Mouse (Mus musculus) lung, embryonic 14.5 days (tissue): ENCODE data around the gene Nt5dc2. TPM values are rescaled to one million over a fixed set of nuclear protein-coding genes. Genes with fewer than 3 reads are reported as not detected.
A peak's percentile ranks its signal among the peaks of the same experiment; 100 is the strongest.

Experiments
- ATAC-seq: fragments of 200-750 bp; cut with Nextera tagmentation; 2 replicates; pipeline ENCODE4 v1.8.0; 2017; ENCODE audit warnings: mild to moderate bottlenecking, moderate TSS enrichment, moderate library complexity; ENCODE audit not compliant: insufficient read depth
- DNase-seq: peaks from one replicate; pipeline ENCODE4 v3.0.0-alpha.2; 2015
- H3K27ac ChIP-seq: fragments of 300-500 bp; sonication (generic); 2 replicates; pipeline ENCODE4 v1.5.1; 2014; ENCODE audit warnings: low read depth, mild to moderate bottlenecking, moderate library complexity
- H3K27me3 ChIP-seq: fragments of 300-500 bp; sonication (generic); 2 replicates; pipeline ENCODE4 v1.6.1; 2014; ENCODE audit warnings: low read length, control low read depth; ENCODE audit not compliant: insufficient read depth
- H3K36me3 ChIP-seq: fragments of 300-500 bp; sonication (generic); 2 replicates; pipeline ENCODE4 v1.6.1; 2014; ENCODE audit warnings: control low read depth; ENCODE audit not compliant: insufficient read depth
- H3K4me1 ChIP-seq: fragments of 300-500 bp; sonication (generic); 2 replicates; pipeline ENCODE4 v1.6.1; 2014; ENCODE audit warnings: antibody characterized with exemption, control low read depth; ENCODE audit not compliant: insufficient read depth
- H3K4me2 ChIP-seq: fragments of 300-500 bp; sonication (generic); 2 replicates; pipeline ENCODE4 v1.6.1; 2014; ENCODE audit warnings: mild to moderate bottlenecking
- H3K4me3 ChIP-seq: fragments of 300-500 bp; sonication (generic); 2 replicates; pipeline ENCODE4 v1.5.1; 2014; ENCODE audit warnings: low read depth, low read length
- H3K9ac ChIP-seq: fragments of 300-500 bp; sonication (generic); 2 replicates; pipeline ENCODE4 v1.6.1; 2014
- H3K9me3 ChIP-seq: fragments of 300-500 bp; sonication (generic); 2 replicates; pipeline ENCODE4 v1.6.1; 2016; ENCODE audit warnings: low read depth, low read length, control low read depth
- CTCF ChIP-seq: IDR thresholded peaks from 2 replicates; pipeline ENCODE4 v1.5.1; 2016; ENCODE audit warnings: antibody characterized with exemption, low read depth
- WGBS: fragments of 180-500 bp; shearing (Covaris S2); extraction: QIAGEN DNeasy Blood & Tissue Kit; methylation state at CpG from one replicate; pipeline ENCODE4 v1.1.7; 2014; 5-methylcytosine and 5-hydroxymethylcytosine counted together
- polyA plus RNA-seq: library from polyadenylated mRNA; unstranded; fragments of >200 nt; fragmentation: Nextera tagmentation; extraction: Ambion mirVana; gene quantifications from 2 replicates; pipeline ENCODE4 v1.2.1, GENCODE M21; 2014

Nt5dc2 gene
- polyA plus RNA-seq, 1 experiment from 2014 or later = 510 TPM

DNA sequence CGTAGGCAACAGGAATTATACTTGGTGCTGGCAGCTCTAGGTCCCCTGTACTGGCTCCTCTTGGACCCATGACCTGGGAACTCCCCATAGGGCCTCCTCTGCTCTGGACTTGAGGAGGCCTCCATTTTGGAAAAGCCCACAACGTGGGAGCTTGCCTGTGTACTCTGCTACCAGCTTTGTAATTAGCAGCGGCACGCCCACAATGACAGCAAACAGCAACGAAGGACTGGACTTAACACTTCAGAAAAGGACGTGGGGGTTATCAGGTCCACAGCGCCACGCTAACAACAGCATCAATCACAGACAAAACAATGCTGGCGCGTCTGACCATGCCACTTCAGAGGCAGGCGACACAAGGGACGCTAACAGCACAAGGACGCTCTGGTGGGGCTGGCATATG, 40.1 kb downstream of the Nt5dc2 start:
- TF ChIP-seq CTCF = no peak
- H3K4me2 ChIP-seq = no peak overlapping the region
- no peak overlapping the region for H3K27ac ChIP-seq
- no peaks in the 10 kb centered on the region for H3K9me3 ChIP-seq
- no peak overlapping the region for H3K4me3 ChIP-seq
- DNase-seq (no peak), ATAC-seq (no peak)
- H3K9ac ChIP-seq = no peak overlapping the region
- H3K36me3 ChIP-seq = peaks cover 61% of the 10 kb centered on the region
- 80% methylated on average over 13 of the region's 13 CpGs for WGBS
- H3K27me3 ChIP-seq = no peaks in the 10 kb centered on the region
- H3K4me1 ChIP-seq = no peaks in the 10 kb centered on the region

DNA sequence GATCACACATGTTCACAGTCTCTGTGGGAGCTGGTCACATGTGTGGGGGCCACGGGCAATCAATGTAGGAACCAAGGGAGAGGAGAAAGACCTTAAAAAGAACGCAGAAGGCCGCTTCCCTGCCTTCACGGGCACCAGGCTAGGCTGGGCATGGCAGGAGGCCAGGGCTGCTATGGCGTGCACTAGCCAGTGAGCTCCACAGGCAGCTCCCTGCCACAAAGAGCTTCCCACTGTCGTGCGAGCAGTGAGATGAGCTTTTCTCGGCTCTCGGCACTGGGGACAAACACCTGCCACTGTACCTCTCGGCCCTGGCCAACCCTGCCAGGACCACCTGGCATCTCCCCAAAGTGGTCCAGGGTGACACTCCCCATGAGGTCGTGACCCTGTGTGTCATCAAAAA, 40.5 kb downstream of the Nt5dc2 start:
- no peaks in the 10 kb centered on the region for H3K9me3 ChIP-seq
- WGBS = 92% methylated on average over 11 of the region's 11 CpGs
- H3K27ac ChIP-seq = no peak overlapping the region
- H3K4me2 ChIP-seq = no peak overlapping the region
- H3K36me3 ChIP-seq = peaks cover 65% of the 10 kb centered on the region
- H3K4me1 ChIP-seq = no peaks in the 10 kb centered on the region
- no peak overlapping the region for H3K4me3 ChIP-seq
- no peak for ATAC-seq
- H3K9ac ChIP-seq = no peak overlapping the region
- H3K27me3 ChIP-seq = no peaks in the 10 kb centered on the region
- DNase-seq = no peak
- no peak for TF ChIP-seq CTCF

DNA sequence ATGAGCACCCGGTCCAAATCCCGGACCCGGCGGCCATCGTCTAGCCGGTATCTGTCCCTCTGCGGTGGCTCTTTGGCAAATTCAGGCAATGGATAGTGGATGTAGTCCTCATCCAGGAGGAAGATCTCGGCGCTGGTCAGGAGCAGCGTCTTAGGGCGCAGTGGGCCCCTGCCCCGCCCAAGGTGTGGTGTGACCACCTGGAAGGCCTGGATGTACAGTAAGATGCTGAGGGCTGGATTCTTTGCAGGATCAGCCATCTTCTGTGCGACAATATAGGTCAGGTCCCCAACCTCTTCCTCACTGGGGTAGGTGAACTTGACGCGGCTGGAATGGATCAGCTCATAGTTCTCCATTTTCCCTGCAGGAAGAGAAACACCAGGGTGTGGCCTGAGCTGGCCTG, 41.0 kb downstream of the Nt5dc2 start:
- no peak for TF ChIP-seq CTCF
- Histone ChIP-seq H3K9me3 (no peaks in the 10 kb centered on the region), H3K9ac (no peak overlapping the region), H3K36me3 (peaks cover 69% of the 10 kb centered on the region), H3K4me2 (no peak overlapping the region), H3K27ac (no peak overlapping the region), H3K4me3 (no peak overlapping the region), H3K27me3 (no peaks in the 10 kb centered on the region), H3K4me1 (no peaks in the 10 kb centered on the region)
- no peak for DNase-seq
- no peak for ATAC-seq
- 95% methylated on average over 15 of the region's 15 CpGs for WGBS

DNA sequence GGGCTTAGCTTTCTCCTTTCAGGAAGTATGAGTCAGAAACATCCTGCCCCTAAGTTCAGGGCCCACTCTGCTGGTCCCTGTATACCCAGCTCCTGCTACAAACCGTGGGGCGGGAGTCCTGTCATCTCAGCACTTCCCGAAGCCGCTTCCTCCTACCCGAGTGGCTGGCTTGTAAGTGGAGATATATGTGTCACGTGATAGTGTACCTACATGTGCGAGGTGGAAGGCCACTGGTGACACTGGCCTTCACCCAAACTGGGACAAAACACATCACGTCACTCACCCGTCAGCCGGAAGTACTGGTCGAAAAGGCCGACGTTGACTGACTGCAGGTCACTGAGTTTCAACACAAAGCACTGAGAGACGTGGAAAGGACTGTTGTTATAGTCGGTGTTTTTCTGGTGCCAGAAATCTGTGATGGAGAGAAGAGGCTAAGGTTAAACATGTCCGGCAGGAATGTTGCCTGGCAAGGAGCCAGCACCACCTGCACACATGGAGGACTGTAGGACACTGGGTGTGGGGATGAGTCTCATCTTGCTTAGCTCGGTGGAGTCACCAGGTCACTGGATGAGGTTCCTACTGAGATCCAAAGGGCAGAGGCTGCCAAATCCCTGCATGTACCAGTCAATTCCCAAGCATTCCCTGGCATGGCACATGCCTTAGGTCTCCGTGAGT, 42.1 kb downstream of the Nt5dc2 start:
- no peaks in the 10 kb centered on the region for H3K27me3 ChIP-seq
- H3K4me1 ChIP-seq = no peaks in the 10 kb centered on the region
- H3K4me3 ChIP-seq = no peak overlapping the region
- peaks cover 80% of the 10 kb centered on the region for H3K36me3 ChIP-seq
- TF ChIP-seq CTCF = no peak
- no peaks in the 10 kb centered on the region for H3K9me3 ChIP-seq
- H3K27ac ChIP-seq = peak overlapping the region; percentile 6; the same call in 1 of the 2 replicates
- ATAC-seq (no peak), DNase-seq (peak; percentile 32)
- no peak overlapping the region for H3K4me2 ChIP-seq
- WGBS = 70% methylated on average over 18 of the region's 18 CpGs
- H3K9ac ChIP-seq = no peak overlapping the region

DNA sequence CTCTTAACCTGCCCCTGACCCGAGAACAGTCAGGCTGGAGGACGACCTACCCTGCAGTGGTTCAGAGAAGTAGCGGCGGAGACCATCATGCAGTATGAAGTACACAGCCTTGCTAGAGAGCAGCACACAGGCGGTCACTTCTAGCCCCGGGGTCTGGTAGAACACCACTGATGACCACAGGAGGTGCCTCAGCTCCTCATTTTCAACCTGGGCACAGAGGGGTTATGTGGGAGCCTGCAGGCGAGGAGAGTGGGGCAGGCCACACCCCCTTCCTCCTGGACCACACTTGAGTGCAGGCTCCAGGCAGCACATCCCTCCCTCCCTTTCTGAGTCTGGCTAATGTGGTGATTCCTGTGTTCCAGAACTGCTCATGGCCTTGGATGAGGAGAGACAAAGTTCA, 42.7 kb downstream of the Nt5dc2 start:
- 84% methylated on average over 7 of the region's 7 CpGs for WGBS
- Histone ChIP-seq H3K4me1 (no peaks in the 10 kb centered on the region), H3K9me3 (no peaks in the 10 kb centered on the region), H3K27me3 (no peaks in the 10 kb centered on the region), H3K27ac (peak overlapping the region; percentile 6; the same call in 1 of the 2 replicates), H3K4me2 (no peak overlapping the region), H3K9ac (no peak overlapping the region), H3K4me3 (no peak overlapping the region), H3K36me3 (peaks cover 85% of the 10 kb centered on the region)
- no peak for DNase-seq
- no peak for TF ChIP-seq CTCF
- ATAC-seq = no peak

DNA sequence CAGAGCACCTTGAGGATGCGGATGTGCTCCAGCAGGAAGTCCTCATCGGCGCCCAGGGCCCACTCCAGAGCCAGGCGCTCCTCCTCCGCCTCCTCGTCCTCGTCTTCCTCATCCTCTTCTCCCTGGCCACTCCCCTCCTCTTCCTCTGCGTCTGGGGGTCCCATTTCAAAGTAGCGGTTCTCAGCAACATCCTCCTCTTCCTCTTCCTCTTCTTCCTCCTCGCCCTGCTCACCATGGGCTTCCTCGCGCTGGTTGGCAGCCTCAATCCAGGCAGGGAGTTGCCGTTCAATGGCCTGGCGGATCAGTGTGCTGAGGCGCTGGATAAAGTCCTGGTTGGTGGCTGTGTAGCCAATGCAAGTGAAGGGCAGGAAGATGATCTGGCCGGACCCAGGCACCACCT, 46.4 kb downstream of the Nt5dc2 start:
- Histone ChIP-seq H3K4me1 (no peaks in the 10 kb centered on the region), H3K27me3 (no peaks in the 10 kb centered on the region), H3K27ac (no peak overlapping the region), H3K36me3 (peaks cover 98% of the 10 kb centered on the region), H3K4me3 (no peak overlapping the region), H3K9ac (no peak overlapping the region), H3K9me3 (no peaks in the 10 kb centered on the region), H3K4me2 (no peak overlapping the region)
- WGBS = 79% methylated on average over 16 of the region's 16 CpGs
- ATAC-seq (no peak), DNase-seq (no peak)
- no peak for TF ChIP-seq CTCF

DNA sequence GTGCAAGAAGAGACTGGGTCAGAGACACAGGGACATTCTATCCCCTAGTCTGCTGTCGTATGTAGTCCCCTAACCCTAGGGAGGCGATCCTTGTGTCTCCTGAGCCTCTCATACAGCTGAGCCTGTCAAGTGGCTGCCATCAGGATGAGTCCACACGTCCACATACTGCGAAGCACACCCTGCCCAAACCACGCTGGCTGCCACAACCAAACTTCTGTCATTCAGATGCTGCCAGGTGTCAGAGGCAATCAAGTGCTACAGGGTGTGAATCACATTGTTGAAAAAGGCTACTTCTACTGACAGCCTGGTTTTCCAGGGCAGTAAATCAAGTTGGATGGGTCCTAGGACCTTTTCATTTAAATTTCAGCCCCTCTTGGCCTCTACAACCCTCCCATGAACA, 46.9 kb downstream of the Nt5dc2 start:
- DNase-seq (no peak), ATAC-seq (no peak)
- WGBS = 90% methylated on average over 5 of the region's 5 CpGs
- TF ChIP-seq CTCF = no peak
- H3K27ac ChIP-seq = no peak overlapping the region
- no peak overlapping the region for H3K9ac ChIP-seq
- no peak overlapping the region for H3K4me3 ChIP-seq
- no peak overlapping the region for H3K4me2 ChIP-seq
- no peaks in the 10 kb centered on the region for H3K4me1 ChIP-seq
- peaks cover 98% of the 10 kb centered on the region for H3K36me3 ChIP-seq
- H3K27me3 ChIP-seq = no peaks in the 10 kb centered on the region
- no peaks in the 10 kb centered on the region for H3K9me3 ChIP-seq
